Mouse (Mus musculus) limb, embryonic 15.5 days (tissue): ENCODE measurements around the gene Scfd2. TPM values are rescaled to one million over a fixed set of nuclear protein-coding genes. Genes with fewer than 3 reads are reported as not detected.

Source experiments
- ATAC-seq: fragments of 200-750 bp; cut with Nextera tagmentation; 2 replicates; pipeline ENCODE4 v1.8.0; 2017; ENCODE audit warnings: low read depth, moderate TSS enrichment; ENCODE audit not compliant: insufficient number of reproducible peaks, low FRiP score, low TSS enrichment
- H3K27ac ChIP-seq: fragments of 300-500 bp; sonication (generic); 2 replicates; pipeline ENCODE4 v1.5.1; 2015; ENCODE audit warnings: moderate library complexity, mild to moderate bottlenecking, inconsistent platforms
- H3K27me3 ChIP-seq: fragments of 300-500 bp; sonication (generic); 2 replicates; pipeline ENCODE4 v1.6.1; 2015; ENCODE audit warnings: inconsistent platforms
- H3K36me3 ChIP-seq: fragments of 300-500 bp; sonication (generic); 2 replicates; pipeline ENCODE4 v1.6.1; 2015; ENCODE audit warnings: inconsistent platforms
- H3K4me1 ChIP-seq: fragments of 300-500 bp; sonication (generic); 2 replicates; pipeline ENCODE4 v1.6.1; 2015; ENCODE audit warnings: inconsistent platforms
- H3K4me2 ChIP-seq: fragments of 300-500 bp; sonication (generic); 2 replicates; pipeline ENCODE4 v1.6.1; 2015; ENCODE audit warnings: mild to moderate bottlenecking, inconsistent platforms
- H3K4me3 ChIP-seq: fragments of 300-500 bp; sonication (generic); 2 replicates; pipeline ENCODE4 v1.5.1; 2015; ENCODE audit warnings: mild to moderate bottlenecking, inconsistent platforms
- H3K9ac ChIP-seq: fragments of 300-500 bp; sonication (generic); 2 replicates; pipeline ENCODE4 v1.6.1; 2015; ENCODE audit warnings: inconsistent platforms
- H3K9me3 ChIP-seq: fragments of 300-500 bp; sonication (generic); 2 replicates; pipeline ENCODE4 v1.6.1; 2016; ENCODE audit warnings: inconsistent platforms
- WGBS: fragments of 180-500 bp; shearing (Covaris S2); methylation state at CpG from one replicate; pipeline ENCODE4 v1.1.7; 2015; 5-methylcytosine and 5-hydroxymethylcytosine counted together
- polyA plus RNA-seq: library from polyadenylated mRNA; unstranded; fragments of >200 nt; fragmentation: Nextera tagmentation; extraction: Ambion mirVana; gene quantifications from 2 replicates; pipeline ENCODE4 v1.2.1, GENCODE M21; 2015

Scfd2 gene
- polyA plus RNA-seq, 1 experiment from 2014 or later: 21.2 TPM

DNA sequence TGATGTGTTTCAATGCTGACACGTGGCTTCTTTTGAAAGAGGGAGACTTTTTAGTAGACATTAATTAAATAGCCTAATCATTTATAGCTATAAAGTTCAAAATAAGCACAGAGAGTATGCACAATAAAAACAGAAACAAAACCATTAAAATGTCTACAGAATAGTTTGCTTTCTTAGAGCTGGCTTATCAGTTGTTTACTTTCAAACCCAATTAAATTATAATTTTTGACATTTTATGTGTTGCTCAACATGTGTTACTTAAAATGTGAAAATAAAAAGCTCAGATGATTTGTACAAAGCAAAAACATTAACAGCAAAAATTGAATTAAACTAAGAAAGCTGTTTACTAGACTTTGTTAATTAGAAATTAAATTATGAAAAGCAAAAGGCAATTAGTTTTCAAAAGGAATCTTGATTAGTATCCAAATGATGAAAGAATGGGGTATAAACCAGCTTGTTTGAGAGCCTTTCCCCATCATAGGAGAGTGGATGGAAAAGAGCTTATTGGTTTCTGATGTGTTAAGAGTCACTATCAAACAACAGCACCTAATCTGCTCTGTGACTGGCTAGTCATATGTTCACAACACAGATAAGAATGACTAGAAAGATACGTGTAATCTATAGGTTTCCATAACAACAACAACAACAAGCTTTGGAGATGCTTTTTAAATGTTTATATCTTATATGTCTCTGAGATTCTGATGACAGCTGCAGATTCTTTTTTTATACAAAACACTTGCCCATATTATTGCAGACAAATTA lies 176.0 kb downstream of the Scfd2 start:
- H3K36me3 ChIP-seq: no peaks in the 10 kb centered on the region
- no peaks in the 10 kb centered on the region for H3K27me3 ChIP-seq
- H3K4me2 ChIP-seq: no peak overlapping the region
- no peaks in the 10 kb centered on the region for H3K9me3 ChIP-seq
- no peak overlapping the region for H3K27ac ChIP-seq
- no peaks in the 10 kb centered on the region for H3K4me1 ChIP-seq
- H3K4me3 ChIP-seq: no peak overlapping the region
- no peak for ATAC-seq
- no peak overlapping the region for H3K9ac ChIP-seq
- 60% methylated on average over 2 of the region's 2 CpGs for WGBS

DNA sequence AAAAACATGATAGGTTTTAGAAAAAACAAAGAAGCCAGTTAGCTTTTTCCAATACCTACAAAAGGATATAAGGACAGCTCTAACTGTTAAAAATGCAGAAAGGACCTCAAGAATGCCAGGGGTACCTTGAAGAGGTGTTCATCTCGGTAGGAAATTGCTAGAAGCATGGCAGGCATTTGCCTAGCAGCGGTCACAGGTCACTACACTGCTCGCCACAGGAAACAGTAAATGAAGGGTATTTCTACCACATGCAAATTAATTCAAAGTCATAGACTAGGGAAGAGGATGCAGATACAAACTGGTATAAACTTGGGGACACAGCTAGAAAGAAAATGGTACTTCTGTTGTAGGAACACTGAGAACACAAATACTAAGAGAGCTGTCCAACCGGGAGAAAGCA lies 180.7 kb downstream of the Scfd2 start:
- ATAC-seq: no peak
- Histone ChIP-seq H3K27me3 (no peaks in the 10 kb centered on the region), H3K9me3 (no peaks in the 10 kb centered on the region), H3K27ac (no peak overlapping the region), H3K36me3 (no peaks in the 10 kb centered on the region), H3K4me3 (no peak overlapping the region), H3K9ac (no peak overlapping the region), H3K4me1 (no peaks in the 10 kb centered on the region), H3K4me2 (no peak overlapping the region)
- 68% methylated on average over 4 of the region's 4 CpGs for WGBS

DNA sequence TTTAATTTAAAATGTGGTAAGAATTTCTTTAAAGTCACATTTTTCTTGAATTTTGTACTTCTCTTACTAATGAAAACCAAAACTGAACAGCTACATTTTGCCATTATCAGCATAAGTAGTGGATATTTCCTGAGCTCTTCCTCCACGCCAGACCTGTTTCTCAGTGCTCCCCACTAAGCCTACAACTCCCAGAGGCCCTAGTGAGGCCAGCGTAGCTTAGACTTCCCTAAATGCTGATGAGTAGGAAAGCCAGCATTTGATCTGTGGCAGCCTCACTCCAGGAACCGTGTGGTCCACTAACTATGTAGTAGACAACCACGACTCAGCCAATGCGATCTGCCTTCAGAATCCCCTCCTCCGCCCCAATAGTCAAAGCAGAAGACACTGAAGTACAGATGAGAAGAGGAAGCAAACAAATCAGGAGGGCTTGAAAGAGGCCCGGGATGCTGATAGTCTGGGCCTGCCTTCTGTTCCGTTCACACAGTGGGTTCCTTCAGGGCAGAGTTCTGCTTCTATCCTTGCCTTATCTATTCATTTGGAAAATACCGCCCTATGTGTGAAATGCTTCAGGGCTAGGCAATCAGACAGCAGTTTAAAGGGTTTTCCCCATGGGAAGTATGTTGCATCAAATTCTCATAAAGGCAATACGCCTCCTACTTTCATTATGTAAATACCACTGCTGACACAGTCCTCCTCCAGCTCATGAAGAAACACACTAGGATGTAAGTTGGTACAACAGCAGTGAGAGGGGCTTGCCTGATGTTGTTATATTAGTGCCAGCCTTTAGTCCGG lies 183.3 kb downstream of the Scfd2 start:
- no peak overlapping the region for H3K4me2 ChIP-seq
- H3K9me3 ChIP-seq: no peaks in the 10 kb centered on the region
- H3K4me3 ChIP-seq: no peak overlapping the region
- ATAC-seq: no peak
- H3K4me1 ChIP-seq: no peaks in the 10 kb centered on the region
- 69% methylated on average over 11 of the region's 11 CpGs for WGBS
- no peak overlapping the region for H3K9ac ChIP-seq
- H3K27ac ChIP-seq: no peak overlapping the region
- H3K36me3 ChIP-seq: no peaks in the 10 kb centered on the region
- H3K27me3 ChIP-seq: no peaks in the 10 kb centered on the region

DNA sequence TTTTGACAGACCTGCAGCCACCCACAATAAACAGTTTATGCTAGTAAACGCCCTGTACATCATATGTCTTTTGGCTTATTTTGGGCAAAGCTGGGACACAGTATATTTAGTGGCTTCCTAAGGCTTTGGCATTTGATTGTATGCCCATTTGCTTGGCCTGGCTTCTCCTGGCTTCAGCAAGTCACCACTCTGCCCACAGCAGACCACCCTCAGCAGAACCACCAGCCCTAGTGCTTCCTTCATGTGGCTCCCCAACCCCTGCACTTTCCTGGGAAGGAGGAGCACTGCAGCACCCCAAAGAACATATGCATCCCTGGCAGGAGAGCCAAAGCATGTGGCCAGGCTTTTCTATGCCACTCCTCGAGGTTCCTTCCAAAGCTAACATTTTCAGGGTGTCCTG lies 188.5 kb downstream of the Scfd2 start:
- Histone ChIP-seq H3K4me1 (peaks cover 9% of the 10 kb centered on the region; the same call in 1 of the 2 replicates), H3K27me3 (no peaks in the 10 kb centered on the region), H3K4me2 (no peak overlapping the region), H3K4me3 (no peak overlapping the region), H3K9me3 (no peaks in the 10 kb centered on the region), H3K9ac (no peak overlapping the region), H3K27ac (peak overlapping the region; percentile 74), H3K36me3 (no peaks in the 10 kb centered on the region)
- ATAC-seq: peak; percentile 58; the same call in 1 of the 2 replicates
- WGBS: 34% methylated on average over 2 of the region's 2 CpGs

DNA sequence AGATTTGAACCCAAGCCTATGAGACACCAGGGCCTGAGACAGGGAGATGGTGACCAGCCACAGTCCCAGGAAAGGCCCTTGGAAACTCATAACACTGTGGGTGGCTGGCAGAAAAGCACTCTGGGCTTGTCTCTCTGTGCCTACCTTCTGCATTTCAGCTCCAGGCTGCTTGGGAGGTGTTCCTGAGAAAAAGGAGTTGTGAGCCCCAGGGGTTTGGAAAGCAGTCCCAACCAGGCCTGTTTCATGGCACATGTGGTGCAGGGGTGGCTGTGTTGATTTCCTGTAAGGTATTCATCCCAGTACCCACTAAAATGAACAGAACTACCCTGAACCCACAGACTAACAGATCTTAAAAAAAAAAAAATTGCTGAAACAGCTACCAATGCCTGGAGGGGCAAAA lies 189.0 kb downstream of the Scfd2 start:
- H3K4me2 ChIP-seq: no peak overlapping the region
- peaks cover 9% of the 10 kb centered on the region; the same call in 1 of the 2 replicates for H3K4me1 ChIP-seq
- H3K9ac ChIP-seq: no peak overlapping the region
- peak overlapping the region; percentile 74 for H3K27ac ChIP-seq
- no peak for ATAC-seq
- H3K27me3 ChIP-seq: no peaks in the 10 kb centered on the region
- no peaks in the 10 kb centered on the region for H3K9me3 ChIP-seq
- no peaks in the 10 kb centered on the region for H3K36me3 ChIP-seq
- no peak overlapping the region for H3K4me3 ChIP-seq

- WGBS: 88% methylated on average over 3 of the region's 3 CpGs
- Histone ChIP-seq H3K4me2 (no peak overlapping the region), H3K4me3 (no peak overlapping the region), H3K4me1 (peaks cover 28% of the 10 kb centered on the region), H3K9ac (no peak overlapping the region), H3K27ac (no peak overlapping the region), H3K9me3 (no peaks in the 10 kb centered on the region), H3K36me3 (no peaks in the 10 kb centered on the region), H3K27me3 (no peaks in the 10 kb centered on the region)
- no peak for ATAC-seq
These were observed 194.1 kb downstream of the Scfd2 start for GRCm38 (mm10) chr5:74337491-74337890.

DNA sequence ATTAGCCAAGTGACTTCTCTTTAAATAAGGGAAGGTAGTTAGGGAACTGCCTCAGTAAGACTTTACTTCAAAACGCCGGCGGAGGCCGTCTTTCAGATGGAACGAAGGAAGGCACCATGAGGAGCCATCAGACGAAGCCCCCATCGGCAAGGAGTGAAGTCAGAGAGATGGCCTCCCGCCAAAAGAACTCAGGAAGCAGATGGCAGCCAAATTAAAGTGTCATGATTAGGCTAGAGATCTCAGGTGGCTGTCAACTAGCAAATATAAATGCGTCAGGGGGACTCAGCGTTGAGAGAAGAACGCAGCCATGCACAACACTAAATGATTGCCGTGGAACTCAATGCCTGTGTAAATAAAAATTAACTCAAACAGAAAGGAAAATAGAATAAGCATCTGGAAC lies 194.8 kb downstream of the Scfd2 start:
- no peak overlapping the region for H3K4me3 ChIP-seq
- H3K4me1 ChIP-seq: peaks cover 25% of the 10 kb centered on the region
- no peaks in the 10 kb centered on the region for H3K36me3 ChIP-seq
- H3K4me2 ChIP-seq: no peak overlapping the region
- ATAC-seq: no peak
- H3K27ac ChIP-seq: no peak overlapping the region
- H3K9me3 ChIP-seq: no peaks in the 10 kb centered on the region
- 61% methylated on average over 12 of the region's 12 CpGs for WGBS
- H3K9ac ChIP-seq: no peak overlapping the region
- no peaks in the 10 kb centered on the region for H3K27me3 ChIP-seq

GRCm38 (mm10) chr5:74333258-74333657 lies 198.3 kb downstream of the Scfd2 start:
- H3K27me3 ChIP-seq: no peaks in the 10 kb centered on the region
- WGBS: 38% methylated on average over 3 of the region's 3 CpGs

GRCm38 (mm10) chr5:74326228-74326627 lies 205.3 kb downstream of the Scfd2 start:
- Histone ChIP-seq H3K4me2 (no peak overlapping the region), H3K27ac (no peak overlapping the region), H3K4me3 (no peak overlapping the region), H3K27me3 (no peaks in the 10 kb centered on the region), H3K9me3 (no peaks in the 10 kb centered on the region), H3K36me3 (no peaks in the 10 kb centered on the region), H3K4me1 (peaks cover 8% of the 10 kb centered on the region; the same call in 1 of the 2 replicates), H3K9ac (no peak overlapping the region)
- ATAC-seq: no peak
- WGBS: 85% methylated on average over 6 of the region's 6 CpGs

More at GRCm38 (mm10) chr5:74333258-74333657, 198.3 kb downstream of the Scfd2 start:
- Histone ChIP-seq H3K4me1 (peaks cover 31% of the 10 kb centered on the region), H3K9me3 (no peaks in the 10 kb centered on the region), H3K4me3 (no peak overlapping the region), H3K36me3 (no peaks in the 10 kb centered on the region), H3K27ac (peak overlapping the region; percentile 79; the same call in 1 of the 2 replicates), H3K4me2 (no peak overlapping the region), H3K9ac (no peak overlapping the region)
- ATAC-seq: no peak

DNA sequence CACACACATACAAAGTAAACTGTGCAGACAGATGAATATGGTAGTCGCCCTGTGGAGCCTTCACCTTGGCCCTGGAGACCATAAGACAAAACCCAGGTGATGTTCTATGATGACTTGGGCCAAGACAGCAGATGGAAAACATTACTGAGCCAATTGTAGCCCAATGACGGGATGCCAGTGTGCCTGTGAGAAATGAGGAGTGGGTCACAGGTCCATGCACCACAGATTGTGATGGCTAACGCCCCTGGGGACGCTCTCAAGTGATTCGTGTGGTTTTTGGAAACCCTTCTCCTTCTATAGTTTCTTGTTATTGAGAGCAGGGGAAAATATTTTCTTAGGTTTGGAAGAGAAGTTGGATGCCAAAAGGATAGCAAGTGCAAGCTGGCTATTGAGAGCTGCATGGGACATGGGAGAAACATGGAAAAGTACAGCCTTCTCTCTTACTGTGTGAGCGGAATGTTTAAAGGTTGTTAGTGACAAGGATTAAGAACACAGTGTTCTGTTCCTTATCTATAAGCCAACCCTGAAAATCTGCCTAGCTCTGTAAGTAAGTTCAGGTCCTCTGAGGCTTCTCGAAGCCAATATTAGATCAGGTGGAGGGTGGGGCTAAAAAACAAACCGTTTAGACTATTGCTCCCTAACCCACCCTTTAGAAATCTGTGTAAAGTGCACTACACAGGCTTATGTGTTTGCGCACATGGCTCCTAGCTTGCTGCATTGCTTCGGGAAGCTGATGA lies 210.4 kb downstream of the Scfd2 start:
- Histone ChIP-seq H3K4me3 (no peak overlapping the region), H3K9me3 (no peaks in the 10 kb centered on the region), H3K27ac (no peak overlapping the region), H3K27me3 (no peaks in the 10 kb centered on the region), H3K4me1 (peaks cover 4% of the 10 kb centered on the region; the same call in 1 of the 2 replicates), H3K4me2 (no peak overlapping the region), H3K9ac (no peak overlapping the region), H3K36me3 (no peaks in the 10 kb centered on the region)
- 64% methylated on average over 10 of the region's 10 CpGs for WGBS
- ATAC-seq: no peak

GRCm38 (mm10) chr5:74319551-74319950 lies 212.0 kb downstream of the Scfd2 start:
- no peaks in the 10 kb centered on the region for H3K9me3 ChIP-seq
- H3K36me3 ChIP-seq: no peaks in the 10 kb centered on the region
- H3K4me3 ChIP-seq: no peak overlapping the region
- H3K27ac ChIP-seq: no peak overlapping the region
- H3K9ac ChIP-seq: no peak overlapping the region
- no peaks in the 10 kb centered on the region for H3K27me3 ChIP-seq
- 72% methylated on average over 2 of the region's 2 CpGs for WGBS
- ATAC-seq: no peak
- peaks cover 4% of the 10 kb centered on the region; the same call in 1 of the 2 replicates for H3K4me1 ChIP-seq
- H3K4me2 ChIP-seq: no peak overlapping the region

DNA sequence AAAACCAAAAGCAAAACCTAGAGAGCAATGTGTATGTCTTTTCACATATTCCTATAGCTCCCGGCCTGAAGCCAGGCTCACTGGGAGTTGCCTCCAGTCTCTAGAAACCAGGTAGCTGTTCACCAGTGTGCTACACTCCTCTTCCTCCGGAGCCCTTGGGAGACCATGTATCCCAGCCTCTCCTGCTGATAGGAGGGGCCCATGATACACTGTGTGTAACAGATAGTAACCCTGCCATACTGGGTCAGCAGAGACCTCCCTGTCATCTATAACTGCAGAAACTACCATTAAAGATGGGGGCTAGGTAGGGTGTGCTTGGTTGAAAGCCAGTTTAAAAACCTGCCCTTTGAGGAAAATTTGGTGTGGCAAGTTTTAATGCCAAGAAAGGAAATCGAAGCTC lies 214.4 kb downstream of the Scfd2 start:
- no peaks in the 10 kb centered on the region for H3K27me3 ChIP-seq
- H3K4me2 ChIP-seq: no peak overlapping the region
- no peak overlapping the region for H3K27ac ChIP-seq
- no peak for ATAC-seq
- no peak overlapping the region for H3K9ac ChIP-seq
- H3K36me3 ChIP-seq: no peaks in the 10 kb centered on the region
- H3K4me3 ChIP-seq: no peak overlapping the region
- no peaks in the 10 kb centered on the region for H3K9me3 ChIP-seq
- H3K4me1 ChIP-seq: peaks cover 4% of the 10 kb centered on the region; the same call in 1 of the 2 replicates
- WGBS: 86% methylated on average over 3 of the region's 3 CpGs
